Mouse (Mus musculus): Measurements from ENCODE around the gene Efna5.

DNA sequence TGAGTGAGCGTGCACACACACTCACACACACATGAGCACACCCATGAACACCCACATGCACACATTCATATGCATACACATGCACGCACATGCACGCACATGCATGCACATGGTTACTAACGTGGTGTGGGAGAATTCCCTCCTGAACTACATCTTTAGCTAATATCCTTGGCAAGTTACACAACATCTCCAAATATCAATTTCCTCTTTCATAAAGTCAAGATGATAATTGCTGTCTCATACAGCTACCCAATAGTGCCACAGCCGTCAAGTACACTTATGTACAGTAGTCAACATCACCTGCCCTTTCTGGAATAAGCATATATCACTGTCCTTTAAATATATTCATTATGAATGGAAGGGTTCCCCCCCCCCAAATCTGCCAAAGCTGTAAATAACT, 61.2 kb downstream of the Efna5 start:
- no peak for TF ChIP-seq KAT2A (IDR thresholded peaks at IDR 0.05; ENCODE audit: insufficient replicate concordance, low read length)
- TF ChIP-seq CHD2 (IDR thresholded peaks at IDR 0.05; ENCODE audit: low read length): no peak
- TF ChIP-seq POLR2A (IDR thresholded peaks at IDR 0.05; ENCODE audit: low read depth, low read length): no peak
- TF ChIP-seq UBTF (IDR thresholded peaks at IDR 0.05; ENCODE audit: low read depth, low read length): no peak
- no peak for TF ChIP-seq ZMIZ1 (IDR thresholded peaks at IDR 0.05; ENCODE audit: low read depth, low read length)
- TF ChIP-seq CTCF (conservative IDR thresholded peaks at IDR 0.05 in 1 of 2, IDR thresholded peaks at IDR 0.05 in 1 of 2; ENCODE audit: low read depth in 2 of 2, low read length in 2 of 2): no peak
- no peak for TF ChIP-seq MAZ (IDR thresholded peaks at IDR 0.05; ENCODE audit: low read depth, low read length)
- no peak for TF ChIP-seq EP300 (IDR thresholded peaks at IDR 0.05; ENCODE audit: low read length)
- TF ChIP-seq ZC3H11A (IDR thresholded peaks at IDR 0.05; ENCODE audit: low read depth, low read length): no peak
- no peak for TF ChIP-seq NRF1 (IDR thresholded peaks at IDR 0.05; ENCODE audit: low read depth, low read length)
- no peak for TF ChIP-seq POLR2AphosphoS2 (IDR thresholded peaks at IDR 0.05; ENCODE audit: low read depth, low read length)
- no peak for TF ChIP-seq TCF12 (IDR thresholded peaks at IDR 0.05; ENCODE audit: low read depth, low read length)

All from CH12.LX (cell line).